Mouse (Mus musculus) layer of hippocampus, postnatal 10 days (tissue): ENCODE data around the gene Mrpl41. TPM values are rescaled to one million over a fixed set of nuclear protein-coding genes. Genes with fewer than 3 reads are reported as not detected.
A peak's percentile ranks its signal among the peaks of the same experiment; 100 is the strongest.

Experiments used
- DNase-seq, 2 experiments: peaks; one replicate each; pipeline ENCODE4 v3.0.0; 2021; ENCODE audit warnings: low spot score in 2 of 2
- microRNA-seq, 2 experiments: library from miRNA; unstranded; fragments of <30 nt; microRNA quantifications; one replicate each; pipeline ENCODE4 v1.2.0; 2021
- total RNA-seq, 2 experiments: library from RNA; stranded (reverse); gene quantifications; 2 replicates each; pipeline ENCODE4 v1.2.3; 2021

The Mrpl41 gene
- total RNA-seq, 2 experiments from 2014 or later: 84.9 to 94.6 TPM

- DNase-seq: no peak
Measured at GRCm38 (mm10) chr2:24942092-24942491, 32.8 kb downstream of the Mrpl41 start.

GRCm38 (mm10) chr2:24935057-24935796 is 39.7 kb downstream of the Mrpl41 start, which contains the start of gene Arrdc1:
Arrdc1 (minus strand) TSS chr2:24935252.
- peak; percentile 81 to 84 for DNase-seq

DNA sequence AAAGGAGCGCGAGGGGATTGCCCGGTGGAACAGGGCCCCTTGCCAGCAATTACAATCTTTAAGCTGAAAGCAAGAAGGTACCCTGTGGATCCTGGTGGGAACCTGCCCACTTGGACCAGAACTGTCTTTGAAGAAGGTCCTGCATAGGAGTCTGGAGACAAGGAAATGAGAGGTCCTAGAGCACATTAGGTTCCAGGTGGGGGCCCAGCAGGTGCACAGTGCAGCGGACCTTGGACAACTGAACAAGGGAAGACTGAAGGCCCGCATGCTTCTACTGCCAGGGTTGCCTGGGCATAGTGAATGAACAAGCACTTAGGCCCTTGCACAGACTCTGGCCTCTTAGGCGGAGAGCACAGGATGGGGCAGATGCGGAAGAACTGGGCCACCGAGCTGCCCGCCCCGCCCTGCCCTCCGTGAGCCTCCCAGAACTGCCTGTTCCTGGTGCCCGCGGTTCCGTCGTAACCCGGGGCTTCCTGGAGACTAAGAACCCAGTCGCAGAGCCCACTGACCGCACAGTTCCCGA is 40.4 kb downstream of the Mrpl41 start:
- peak in 1 of 2 experiments; percentile 19 for DNase-seq

DNA sequence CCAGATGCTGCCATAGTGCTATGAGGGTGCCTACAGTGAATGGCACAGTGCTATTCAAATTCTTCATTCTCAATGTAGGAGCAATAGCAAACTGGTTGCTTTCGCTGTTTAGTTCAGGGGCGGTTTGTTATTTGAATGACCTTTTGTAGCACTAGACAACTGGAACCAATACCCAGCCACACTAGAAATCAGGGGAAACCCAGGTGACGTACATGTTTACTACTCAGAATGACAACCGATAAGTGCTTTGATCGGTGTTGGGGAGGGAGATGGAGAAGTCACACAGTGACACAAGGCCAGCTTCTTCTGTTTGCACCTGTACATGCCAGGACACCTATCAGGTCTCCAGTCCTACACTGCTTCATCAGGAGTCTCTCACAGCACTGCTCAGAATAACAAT is 45.3 kb downstream of the Mrpl41 start:
- DNase-seq: no peak

- DNase-seq: no peak
Measured at GRCm38 (mm10) chr2:24929119-24929518, 45.8 kb downstream of the Mrpl41 start.

DNA sequence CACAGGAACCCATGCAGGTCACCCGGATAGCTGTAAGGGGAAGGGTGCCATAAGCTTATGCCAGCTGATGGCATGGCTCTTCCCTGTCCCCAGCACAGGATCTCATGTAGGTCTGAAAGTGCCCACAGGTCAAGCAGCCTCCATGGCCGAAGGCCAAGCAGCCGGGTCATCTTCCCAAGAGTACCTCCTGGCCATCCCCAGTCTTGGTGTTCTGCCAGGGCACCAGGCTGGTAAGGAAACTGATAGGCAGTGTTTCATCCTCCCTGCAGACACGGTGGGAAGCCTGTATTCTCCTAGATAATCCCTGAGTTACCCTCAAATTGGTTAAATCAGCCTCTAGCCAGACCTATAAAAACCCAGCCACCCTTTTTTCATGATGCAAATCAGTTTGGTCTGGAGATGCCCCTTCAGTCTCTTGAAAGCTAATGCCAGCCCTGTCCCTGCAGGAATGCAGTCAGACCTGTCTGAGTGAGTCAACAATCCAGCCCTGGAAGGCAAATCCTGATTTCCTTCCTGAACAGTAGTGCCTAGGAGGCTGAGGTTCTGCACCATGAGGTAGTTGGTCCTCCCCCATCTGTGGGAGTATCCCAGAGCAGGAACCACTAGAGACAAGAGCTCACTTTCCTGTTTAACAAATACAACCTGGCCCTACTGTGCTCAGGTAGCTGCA is 47.0 kb downstream of the Mrpl41 start:
- DNase-seq: no peak

DNA sequence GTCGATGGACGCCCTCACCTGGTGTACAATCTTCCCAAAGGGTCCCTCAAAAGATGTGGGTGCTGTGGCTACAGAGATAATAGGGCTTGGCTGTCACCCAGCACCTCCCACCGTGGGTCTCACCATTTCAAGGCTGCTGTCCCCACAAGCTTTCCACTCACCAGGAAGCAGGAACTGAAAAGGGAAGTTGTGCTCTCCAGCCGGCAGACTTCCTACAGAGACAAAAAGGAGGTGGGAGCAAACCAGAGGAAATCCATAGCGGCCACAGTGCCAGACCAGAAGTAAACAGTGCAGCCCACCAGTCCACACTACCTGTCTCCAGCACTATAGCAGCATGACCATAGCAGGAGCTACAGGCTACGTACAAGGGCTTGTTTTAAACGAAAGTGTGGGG is 47.9 kb downstream of the Mrpl41 start:
- DNase-seq: no peak

DNA sequence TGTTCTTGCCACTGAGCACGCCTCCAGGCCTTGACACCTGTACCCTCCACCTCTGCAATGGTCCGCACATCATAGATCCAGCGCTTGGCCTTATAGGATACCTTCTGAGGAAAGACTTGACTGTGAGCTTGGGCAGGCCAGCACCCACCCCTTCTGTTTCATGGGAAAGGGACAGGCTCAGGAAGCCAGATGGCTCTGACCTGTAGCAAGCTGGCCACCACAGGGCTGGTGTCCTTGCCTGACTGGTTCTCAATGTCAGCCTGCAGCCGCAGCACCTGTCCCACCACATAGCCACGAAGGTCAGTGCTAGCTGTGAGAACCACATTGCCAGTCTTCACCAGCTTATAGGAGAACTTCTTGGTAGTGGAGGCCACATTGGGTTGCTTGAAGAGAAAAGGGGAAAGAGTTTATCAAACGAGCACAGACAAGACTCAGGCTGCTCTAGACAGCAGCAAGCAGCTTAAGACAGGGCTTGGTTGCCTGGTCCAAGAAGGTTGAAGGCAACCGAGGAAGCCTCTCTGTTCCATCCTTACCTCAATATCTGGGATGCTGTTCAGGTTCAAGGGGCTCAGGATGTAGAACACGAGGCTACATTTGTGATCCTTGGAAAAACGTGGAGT is 48.4 kb downstream of the Mrpl41 start:
- no peak for DNase-seq

GRCm38 (mm10) chr2:24925284-24925683 is 49.6 kb downstream of the Mrpl41 start:
- no peak for DNase-seq

Small RNA genes lying within 50 kb of the gene (microRNA-seq; reads per million reads assigned to microRNA genes)
- 0 reads per million in 2 experiments for gene Gm22875

Other genes starting within 250 kb of the Mrpl41 start
- 100 to 1,000 TPM; 105 to 106 TPM for gene Cacna1b, start 211.9 kb downstream of the Mrpl41 start, total RNA-seq
- 10 to 100 TPM; 74.0 to 81.1 TPM for gene Ehmt1, start 55.5 kb downstream of the Mrpl41 start, total RNA-seq
- 10 to 100 TPM; 25.7 to 26.0 TPM for gene Arrdc1, start 39.8 kb downstream of the Mrpl41 start, total RNA-seq
- 10 to 100 TPM; 42.0 to 44.2 TPM for gene Zmynd19, start 25.3 kb downstream of the Mrpl41 start, total RNA-seq
- 10 to 100 TPM; 24.9 to 29.5 TPM for gene Dph7, start 12.7 kb downstream of the Mrpl41 start, total RNA-seq
- 10 to 100 TPM; 12.9 to 14.2 TPM for gene Pnpla7, start 935 bp upstream of the Mrpl41 start, total RNA-seq
- 100 to 1,000 TPM; 793 to 858 TPM for gene Nsmf, start 79.3 kb upstream of the Mrpl41 start, total RNA-seq
- not detected for gene Entpd8, start 105.2 kb upstream of the Mrpl41 start, total RNA-seq
- not detected for gene Noxa1, start 120.1 kb upstream of the Mrpl41 start, total RNA-seq
- gene Nrarp, start 205.7 kb upstream of the Mrpl41 start, total RNA-seq: 10 to 100 TPM; 43.0 to 50.3 TPM
- 1 to 10 TPM; 1.8 to 2.4 TPM for gene Tor4a, start 221.8 kb upstream of the Mrpl41 start, total RNA-seq
- gene Nelfb, start 236.4 kb upstream of the Mrpl41 start, total RNA-seq: 10 to 100 TPM; 50.6 to 59.3 TPM
- not detected for gene Stpg3, start 239.5 kb upstream of the Mrpl41 start, total RNA-seq
- not detected for gene Fam166a, start 243.6 kb upstream of the Mrpl41 start, total RNA-seq
- gene Tubb4b, start 249.6 kb upstream of the Mrpl41 start, total RNA-seq: 100 to 1,000 TPM; 394 to 449 TPM